Mouse (Mus musculus): ENCODE data around the gene Tex37.

The Tex37 gene

DNA sequence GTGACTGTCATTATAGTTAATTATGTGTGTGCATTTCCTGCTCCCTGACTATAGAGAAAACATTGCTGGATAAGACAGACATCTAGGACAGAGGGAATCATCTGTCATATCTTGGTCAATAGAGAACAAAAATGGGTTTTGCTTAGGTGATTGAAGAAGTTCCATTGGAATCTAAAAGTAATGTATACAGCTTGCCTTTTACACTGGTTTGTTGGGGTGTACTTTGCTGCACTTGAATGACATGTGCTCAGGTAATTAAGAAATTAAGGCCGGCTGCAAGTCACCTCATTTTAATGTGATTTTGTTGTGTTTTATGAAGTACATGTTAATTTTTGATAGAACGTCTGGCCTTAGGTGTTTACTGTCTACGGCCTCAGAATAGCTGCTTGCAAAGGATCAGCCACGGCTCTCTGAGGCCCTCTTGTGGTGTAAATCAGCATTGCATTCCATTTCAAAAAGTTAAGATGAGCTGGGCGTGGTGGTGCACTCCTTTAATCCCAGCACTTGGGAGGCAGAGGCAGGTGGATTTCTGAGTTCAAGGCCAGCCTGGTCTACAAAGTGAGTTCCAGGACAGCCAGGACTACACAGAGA, 37.9 kb downstream of the Tex37 start:
- DNase-seq (ENCODE audit: low spot score) = peak; percentile 79

DNA sequence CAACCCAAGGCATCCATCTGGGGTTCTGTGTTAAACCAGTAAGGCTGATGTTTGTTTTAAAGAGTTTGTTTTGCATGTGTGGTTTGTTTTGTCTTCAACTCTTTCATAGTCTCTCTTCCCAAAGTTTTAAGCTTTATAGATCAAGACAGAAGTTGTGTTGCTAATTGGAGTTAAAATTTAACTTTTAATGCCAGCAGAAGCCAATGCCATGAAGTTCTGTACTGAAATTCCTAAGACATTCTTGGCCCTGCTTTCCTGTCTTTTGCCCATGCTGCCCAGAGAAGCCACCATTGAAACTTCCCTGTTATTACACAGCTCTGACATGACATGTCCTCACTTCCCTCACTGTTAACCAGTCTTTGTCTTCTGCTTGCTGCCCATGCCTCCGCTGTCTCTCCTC, 43.7 kb downstream of the Tex37 start:
- no peak for DNase-seq (ENCODE audit: low spot score)

DNA sequence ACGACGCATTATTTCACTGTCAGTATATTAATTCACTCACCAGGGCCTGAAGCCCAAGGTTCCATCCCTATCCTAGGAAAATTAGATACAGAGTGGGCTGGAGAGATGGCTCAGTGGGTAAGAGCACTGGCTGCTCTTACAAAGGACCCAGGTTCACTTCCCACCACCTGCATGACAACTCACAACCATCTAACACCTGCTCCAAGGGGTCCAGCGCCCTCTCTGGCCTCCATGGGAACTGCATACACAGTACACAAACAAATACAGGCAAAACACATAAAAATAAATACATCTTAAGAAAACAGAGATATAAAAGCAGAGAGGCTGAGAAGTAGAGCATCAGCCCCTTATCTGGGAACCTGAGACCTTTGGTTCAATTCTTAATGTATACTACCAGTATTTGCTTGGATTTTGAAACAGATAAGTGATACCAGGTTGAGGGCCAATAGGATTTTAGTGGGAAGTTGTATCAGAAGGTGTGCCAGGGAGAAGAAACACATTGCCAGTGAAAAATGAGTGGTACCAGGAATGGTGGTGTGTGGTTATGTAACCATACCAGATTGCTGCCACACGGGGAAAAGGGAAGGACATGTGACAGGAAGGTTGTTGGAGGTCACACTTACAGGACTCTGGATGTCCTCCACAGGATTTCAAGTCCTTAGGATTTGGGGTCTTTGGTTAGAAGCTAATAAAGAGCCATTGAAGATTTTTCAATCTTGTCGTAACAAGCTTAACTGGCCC, 44.5 kb downstream of the Tex37 start:
- no peak for DNase-seq (ENCODE audit: low spot score)

DNA sequence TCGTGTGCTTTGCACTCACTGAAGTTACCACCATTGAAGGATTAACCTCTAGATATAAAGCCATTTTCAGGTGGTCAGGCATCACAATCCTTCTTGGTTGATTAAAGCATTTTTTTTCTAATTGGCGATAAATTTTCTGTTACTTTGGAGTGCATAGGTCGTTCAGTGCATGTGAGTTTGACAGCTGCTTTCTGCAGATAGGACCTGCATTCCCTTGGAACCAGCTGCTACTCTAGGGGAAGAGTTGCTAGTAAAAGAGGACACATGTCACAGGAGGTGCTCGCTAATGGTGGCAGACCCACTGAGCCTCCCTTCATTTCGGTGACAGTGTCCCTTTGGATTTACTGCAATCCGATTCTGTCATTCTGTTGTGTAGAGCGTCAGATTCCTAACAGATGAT, 46.2 kb downstream of the Tex37 start:
- DNase-seq (ENCODE audit: low spot score) = no peak

DNA sequence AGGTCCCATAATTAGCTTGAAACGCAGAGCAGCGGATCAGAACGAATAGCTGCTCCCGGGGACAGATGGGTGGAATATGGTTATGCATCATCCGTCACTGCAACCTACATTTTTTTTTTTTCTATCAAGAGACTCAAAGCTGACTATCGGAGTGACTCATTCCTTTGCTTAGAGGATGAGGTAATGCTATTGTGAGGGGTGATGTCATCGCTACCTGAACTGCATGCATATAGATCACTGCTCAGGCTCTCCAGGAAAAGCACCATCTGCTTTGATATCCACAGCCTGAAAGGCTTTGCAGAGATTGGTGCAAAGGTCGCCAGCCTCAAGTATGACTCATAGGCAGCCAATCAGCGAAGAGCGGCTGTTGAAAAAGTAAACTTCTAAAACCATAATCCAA, 46.6 kb downstream of the Tex37 start:
- no peak for DNase-seq (ENCODE audit: low spot score)

DNA sequence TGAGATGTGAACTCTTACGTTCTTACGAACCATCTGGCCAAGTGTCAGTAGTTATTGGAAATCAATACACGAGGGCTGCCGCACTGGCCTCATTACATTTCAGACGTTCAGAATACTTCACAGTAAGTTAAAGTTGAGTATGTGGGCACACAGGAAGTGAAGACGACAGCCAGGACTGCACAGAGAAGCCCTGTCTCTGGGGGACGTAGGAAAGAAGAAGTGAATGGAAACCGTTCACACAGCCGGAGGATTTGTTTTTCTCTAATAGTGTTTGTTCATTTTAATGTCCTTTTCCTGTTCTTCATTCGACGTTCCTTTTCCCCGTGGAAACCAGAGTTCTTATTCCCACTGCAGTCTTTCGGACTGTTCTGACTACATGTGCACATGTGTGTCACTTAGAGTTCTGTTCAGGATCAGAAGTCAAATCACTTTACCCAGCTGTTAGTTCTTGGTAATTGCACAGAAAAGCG, 47.2 kb downstream of the Tex37 start:
- no peak for DNase-seq (ENCODE audit: low spot score)

DNA sequence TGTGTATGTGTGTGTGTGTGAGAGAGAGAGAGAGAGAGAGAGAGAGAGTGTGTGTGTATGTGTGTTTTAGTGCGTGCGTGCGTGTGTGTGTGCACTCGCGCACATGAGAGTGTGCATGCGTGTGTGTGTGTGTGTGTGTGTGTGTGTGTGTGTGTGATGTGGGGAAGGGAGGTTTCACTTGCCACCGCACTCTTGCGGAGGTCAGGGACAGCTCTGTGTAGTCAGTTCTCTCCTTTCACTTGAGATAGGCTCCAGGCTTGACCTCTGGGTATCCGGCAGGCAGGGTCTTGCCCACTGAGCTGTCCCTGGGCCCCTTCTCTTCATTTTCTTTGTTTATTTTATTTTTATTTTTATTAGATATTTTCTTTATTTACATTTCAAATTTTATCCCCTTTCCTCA, 51.4 kb downstream of the Tex37 start:
- DNase-seq (ENCODE audit: low spot score) = no peak

DNA sequence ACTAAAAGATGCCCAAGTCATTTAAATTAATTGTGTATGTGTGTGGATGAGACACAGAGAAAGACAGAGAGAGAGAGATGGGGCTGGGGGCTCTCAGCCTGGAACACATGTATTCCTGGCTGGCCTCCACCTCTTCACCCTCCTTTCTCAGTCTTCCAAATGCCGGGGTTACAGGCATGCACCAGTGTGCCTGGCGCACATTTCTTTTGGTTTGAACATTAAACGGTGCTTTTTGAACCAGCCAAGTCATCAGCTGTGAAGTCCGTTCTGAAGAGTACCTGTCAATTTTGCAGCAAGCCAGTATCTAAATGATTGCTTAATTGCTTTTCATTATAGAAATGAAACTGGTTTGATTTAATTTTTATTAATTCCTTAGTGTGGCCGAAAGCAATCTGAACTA, 52.0 kb downstream of the Tex37 start:
- no peak for DNase-seq (ENCODE audit: low spot score)

DNA sequence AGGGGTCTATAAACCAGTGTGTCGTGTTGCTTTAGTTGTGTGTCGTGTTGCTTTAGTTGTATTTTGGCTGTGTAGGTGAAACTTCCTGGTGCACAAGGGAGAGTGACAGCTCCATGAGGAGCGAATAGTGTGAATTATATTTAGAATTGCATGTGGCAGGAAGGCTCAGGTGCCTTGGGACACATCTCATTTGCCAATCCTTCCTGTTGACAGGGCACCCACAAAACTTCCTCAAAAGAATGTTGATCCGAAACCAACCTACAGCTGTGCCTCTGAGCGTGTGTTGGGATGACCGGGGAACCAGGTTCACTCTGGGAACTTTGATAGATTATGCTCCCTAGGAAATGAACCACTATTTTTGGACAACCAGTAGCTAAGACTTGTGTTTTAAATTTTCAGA, 54.4 kb downstream of the Tex37 start:
- DNase-seq (ENCODE audit: low spot score) = no peak

Data from testis, postnatal 10 days (tissue).